Mouse (Mus musculus) olfactory bulb, adult 2 months (tissue): ENCODE results near the gene Zswim1.

Source experiments
- CTCF ChIP-seq: fragments of 200-500 bp; IDR thresholded peaks from 2 replicates; pipeline ENCODE4 v1.5.1; 2012; ENCODE audit warnings: low read depth, mild to moderate bottlenecking, low read length, moderate library complexity; ENCODE audit not compliant: insufficient read depth
- POLR2A ChIP-seq: fragments of 200-500 bp; IDR thresholded peaks from 2 replicates; pipeline ENCODE4 v1.6.1; 2012; ENCODE audit warnings: mild to moderate bottlenecking, low read depth, low read length, moderate library complexity; ENCODE audit not compliant: insufficient read depth

GRCm38 (mm10) chr2:164806614-164807013 is 15.9 kb upstream of the Zswim1 start:
- TF ChIP-seq POLR2A (no peak), CTCF (no peak)
